ENCODE assay signal across 8 mouse cellular contexts in the genomic region with DNA sequence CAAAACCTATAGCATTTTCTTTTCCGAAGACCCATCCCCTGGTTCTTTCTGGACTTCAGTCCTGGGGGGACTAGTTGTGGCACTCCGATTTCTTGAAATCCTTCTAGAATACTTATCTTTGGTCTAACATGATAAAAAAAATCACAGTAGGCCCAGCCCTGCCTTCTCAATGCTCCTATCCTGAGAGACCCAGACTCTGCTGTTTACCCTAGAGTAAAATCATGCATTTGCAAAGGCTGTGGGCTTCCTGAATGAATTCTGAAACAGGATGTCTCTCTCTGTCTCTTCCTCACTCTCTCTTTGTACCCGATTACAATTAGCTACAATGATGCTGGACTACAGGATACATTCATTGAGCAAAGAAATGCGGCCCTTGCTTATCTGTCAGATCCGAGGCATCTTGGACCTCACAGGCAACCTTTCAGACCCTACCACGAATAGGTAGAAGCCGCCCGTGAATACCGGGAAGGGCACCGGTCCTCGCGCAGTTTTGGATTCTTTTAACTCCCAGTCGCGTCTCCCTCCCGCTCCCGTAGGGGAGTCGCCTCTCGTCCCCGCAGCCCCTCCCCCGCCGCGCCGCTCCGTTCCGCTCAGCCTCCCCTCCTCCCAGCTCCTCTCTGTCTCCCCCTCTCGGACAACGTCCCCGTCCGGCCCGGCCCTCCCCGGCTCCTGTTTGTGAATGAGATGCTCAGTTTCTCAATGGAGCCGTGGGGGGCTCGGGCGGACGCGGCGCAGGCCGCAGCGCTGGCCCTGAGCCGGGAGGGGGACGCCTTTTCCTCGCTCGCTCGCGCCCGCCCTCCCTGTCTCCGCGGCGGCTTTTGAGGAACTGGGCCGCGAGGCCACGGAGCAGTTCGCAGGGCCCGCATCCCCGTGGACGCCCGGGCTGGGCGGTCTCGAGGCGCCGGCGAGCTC. TPM values are rescaled to one million over a fixed set of nuclear protein-coding genes. Genes with fewer than 3 reads are reported as not detected.
DNase-seq lines count a peak whose midpoint lies in the region; ATAC-seq and TF ChIP-seq lines count a peak whose summit lies in the region.

Gene Ptpn9 (plus strand): TSS at position 638 of the 912 bp plus-strand sequence.

- H3K4me3 ChIP-seq in embryonic facial prominence, embryonic 11.5 days (ENCODE audit: low read depth, low read length) = peak within 1 kb of the TSS; percentile 93
- peak within 1 kb of the TSS; percentile 78 for H3K4me3 ChIP-seq in intestine, postnatal 0 days (ENCODE audit: low read depth, low read length)
- H3K4me3 ChIP-seq in midbrain, embryonic 11.5 days (ENCODE audit: low read depth, low read length) = peak within 1 kb of the TSS; percentile 68

- peak within 1 kb of the TSS; percentile 96 for H3K27ac ChIP-seq in embryonic facial prominence, embryonic 11.5 days (replicated peaks; ENCODE audit: low read depth, low read length)
- H3K27ac ChIP-seq in intestine, postnatal 0 days (ENCODE audit: low read depth, low read length) = peak within 1 kb of the TSS; percentile 90
- H3K27ac ChIP-seq in midbrain, embryonic 11.5 days (ENCODE audit: low read depth, low read length) = peak within 1 kb of the TSS; percentile 93

- WGBS in embryonic facial prominence, embryonic 11.5 days = 2% methylated on average over 61 of the region's 62 CpGs
- 3% methylated on average over 62 of the region's 62 CpGs for WGBS in intestine, postnatal 0 days
- WGBS in midbrain, embryonic 11.5 days = 2% methylated on average over 62 of the region's 62 CpGs

- peak; percentile 94 for ATAC-seq in embryonic facial prominence, embryonic 11.5 days (replicated peaks; ENCODE audit: insufficient number of reproducible peaks, low FRiP score, low TSS enrichment, low read depth)
- ATAC-seq in granulocyte monocyte progenitor cell, adult 5-6 weeks (replicated peaks; ENCODE audit: poor library complexity, severe bottlenecking) = peak; percentile 90
- ATAC-seq in intestine, postnatal 0 days = peak; percentile 68
- peak; percentile 95 for ATAC-seq in midbrain, embryonic 11.5 days (ENCODE audit: low FRiP score)

- peak within 1 kb of the TSS; percentile 84 for H3K4me2 ChIP-seq in embryonic facial prominence, embryonic 11.5 days (ENCODE audit: low read depth, low read length)
- peak within 1 kb of the TSS; percentile 92 for H3K4me2 ChIP-seq in intestine, postnatal 0 days (replicated peaks; ENCODE audit: low read depth)
- peak within 1 kb of the TSS; percentile 79 for H3K4me2 ChIP-seq in midbrain, embryonic 11.5 days

- H3K9ac ChIP-seq in embryonic facial prominence, embryonic 11.5 days (replicated peaks; ENCODE audit: low read length) = peak within 1 kb of the TSS; percentile 98
- H3K9ac ChIP-seq in intestine, postnatal 0 days (ENCODE audit: low read depth, low read length) = peak within 1 kb of the TSS; percentile 87
- H3K9ac ChIP-seq in midbrain, embryonic 11.5 days (ENCODE audit: low read length) = peak within 1 kb of the TSS; percentile 95

- TF ChIP-seq CTCF in intestine, postnatal 0 days (IDR thresholded peaks at IDR 0.05; ENCODE audit: low read depth) = peak; percentile 81

- no peaks in the 10 kb centered on the region for H3K36me3 ChIP-seq in embryonic facial prominence, embryonic 11.5 days (replicated peaks; ENCODE audit: control insufficient read depth, insufficient read depth, low read depth, low read length)
- H3K36me3 ChIP-seq in intestine, postnatal 0 days (ENCODE audit: control insufficient read depth, insufficient read depth) = no peaks in the 10 kb centered on the region
- no peaks in the 10 kb centered on the region for H3K36me3 ChIP-seq in midbrain, embryonic 11.5 days (ENCODE audit: control insufficient read depth, insufficient read depth, low read length)

- H3K27me3 ChIP-seq in embryonic facial prominence, embryonic 11.5 days (ENCODE audit: control insufficient read depth, insufficient read depth, low read length) = no peaks in the 10 kb centered on the region
- H3K27me3 ChIP-seq in intestine, postnatal 0 days (replicated peaks; ENCODE audit: control insufficient read depth, insufficient read depth, low read length) = no peaks in the 10 kb centered on the region
- H3K27me3 ChIP-seq in midbrain, embryonic 11.5 days (ENCODE audit: control insufficient read depth, insufficient read depth, low read length) = no peaks in the 10 kb centered on the region

- no peaks in the 10 kb centered on the region for H3K9me3 ChIP-seq in embryonic facial prominence, embryonic 11.5 days (replicated peaks; ENCODE audit: control insufficient read depth, low read length)
- H3K9me3 ChIP-seq in intestine, postnatal 0 days (ENCODE audit: control insufficient read depth) = no peaks in the 10 kb centered on the region
- no peaks in the 10 kb centered on the region for H3K9me3 ChIP-seq in midbrain, embryonic 11.5 days (ENCODE audit: control insufficient read depth, low read length)

- DNase-seq in spleen, adult 18-20 months = peak; percentile 77 to 86
- DNase-seq in spleen, adult 12 weeks (ENCODE audit: low spot score) = no peak
- DNase-seq in embryonic facial prominence, embryonic 11.5 days (ENCODE audit: low spot score) = peak; percentile 93
- DNase-seq in left cerebral cortex, postnatal 4 days = peak; percentile 96
- DNase-seq in midbrain, embryonic 11.5 days (ENCODE audit: low spot score, missing footprints) = peak; percentile 98
- DNase-seq in skeletal muscle tissue, adult 2 months (ENCODE audit: low read depth, low spot score) = peak; percentile 53

- intact Hi-C loops in left cerebral cortex, postnatal 4 days (cut with DNase I) = no loop called here

- no peaks in the 10 kb centered on the region for H3K4me1 ChIP-seq in embryonic facial prominence, embryonic 11.5 days (ENCODE audit: control insufficient read depth, insufficient read depth, low read length)
- H3K4me1 ChIP-seq in intestine, postnatal 0 days (replicated peaks; ENCODE audit: control insufficient read depth, insufficient read depth, low read length) = no peaks in the 10 kb centered on the region
- H3K4me1 ChIP-seq in midbrain, embryonic 11.5 days (ENCODE audit: control insufficient read depth, insufficient read depth, low read length) = peaks cover 4% of the 10 kb centered on the region; the same call in 1 of the 2 replicates

RNA-seq across cellular contexts. Expression of gene Ptpn9, which starts in this region (rescaled TPM):
- polyA plus RNA-seq in embryonic facial prominence, embryonic 11.5 days (2014; fragmentation: Nextera tagmentation; extraction: Ambion mirVana) = 38.9 and 39.9 TPM in 2 replicates
- 10.2 and 11.3 TPM in 2 replicates for total RNA-seq in granulocyte monocyte progenitor cell, adult 5-6 weeks (2014; fragmentation: Nextera tagmentation)
- total RNA-seq in granulocyte monocyte progenitor cell, adult 5-6 weeks (2017) = 10.3 and 10.5 TPM in 2 replicates
- 7.3 and 7.7 TPM in 2 replicates for polyA plus RNA-seq in intestine, postnatal 0 days (2015; fragmentation: Nextera tagmentation; extraction: Ambion mirVana)
- total RNA-seq in left cerebral cortex, postnatal 4 days (2021) = 10 to 100 TPM; 39.2 to 41.3 TPM
- 30.9 and 31.6 TPM in 2 replicates for polyA plus RNA-seq in midbrain, embryonic 11.5 days (2014; fragmentation: Nextera tagmentation; extraction: Ambion mirVana)
